Mouse (Mus musculus) spleen, adult 2 months (tissue): ENCODE measurements around the gene Hmcn2.

Experiments used
- CTCF ChIP-seq: fragments of 200-500 bp; IDR thresholded peaks from 2 replicates; pipeline ENCODE4 v1.5.1; 2011; ENCODE audit warnings: mild to moderate bottlenecking, inconsistent platforms; ENCODE audit not compliant: insufficient read depth, insufficient read length, insufficient replicate concordance; ENCODE audit errors: extremely low read depth
- POLR2A ChIP-seq: fragments of 200-500 bp; IDR thresholded peaks from 2 replicates; pipeline ENCODE4 v1.6.1; 2011; ENCODE audit warnings: low read depth, low read length, inconsistent platforms

DNA sequence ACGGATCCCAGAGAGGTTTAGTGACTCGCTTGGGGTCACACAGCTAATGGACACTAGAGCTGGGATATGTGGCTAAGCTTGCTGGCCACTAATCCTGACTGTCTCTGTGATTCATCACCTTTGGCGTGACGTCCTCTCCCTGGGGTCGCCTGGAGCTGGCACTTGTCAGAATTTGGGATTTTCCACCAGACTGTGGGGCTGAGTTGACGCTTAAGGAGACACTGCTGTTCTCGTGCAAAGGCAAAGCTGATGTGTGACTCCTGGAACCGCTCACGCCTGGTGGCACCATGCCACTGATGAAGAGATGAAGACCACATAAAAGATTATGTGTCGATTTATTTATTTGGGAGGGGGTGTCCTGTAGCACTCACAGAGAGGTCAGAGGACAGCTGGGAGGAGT is 14.2 kb upstream of the Hmcn2 start:
- TF ChIP-seq CTCF, result no peak
- no peak for TF ChIP-seq POLR2A
